Mouse (Mus musculus) neural tube, embryonic 14.5 days (tissue): ENCODE measurements around the gene Tbc1d22a. TPM values are rescaled to one million over a fixed set of nuclear protein-coding genes. Genes with fewer than 3 reads are reported as not detected.

Experiments used
- ATAC-seq: fragments of 200-750 bp; cut with Nextera tagmentation; 2 replicates; pipeline ENCODE4 v1.8.0; 2017; ENCODE audit warnings: low read depth, mild to moderate bottlenecking, moderate TSS enrichment, moderate library complexity
- H3K27ac ChIP-seq: fragments of 300-500 bp; sonication (generic); 2 replicates; pipeline ENCODE4 v1.5.1; 2014; ENCODE audit warnings: low read depth, mild to moderate bottlenecking, control low read depth, low read length, moderate library complexity, mixed read lengths
- H3K27me3 ChIP-seq: fragments of 300-500 bp; sonication (generic); 2 replicates; pipeline ENCODE4 v1.6.1; 2014; ENCODE audit warnings: low read length; ENCODE audit not compliant: control insufficient read depth, insufficient read depth
- H3K36me3 ChIP-seq: fragments of 300-500 bp; sonication (generic); 2 replicates; pipeline ENCODE4 v1.6.1; 2014; ENCODE audit warnings: low read length, mixed read lengths; ENCODE audit not compliant: control insufficient read depth, insufficient read depth
- H3K4me1 ChIP-seq: fragments of 300-500 bp; sonication (generic); 2 replicates; pipeline ENCODE4 v1.6.1; 2014; ENCODE audit warnings: low read length; ENCODE audit not compliant: control insufficient read depth, insufficient read depth
- H3K4me2 ChIP-seq: fragments of 300-500 bp; sonication (generic); 2 replicates; pipeline ENCODE4 v1.6.1; 2014; ENCODE audit warnings: mild to moderate bottlenecking, low read depth, low read length, control low read depth
- H3K4me3 ChIP-seq: fragments of 300-500 bp; sonication (generic); 2 replicates; pipeline ENCODE4 v1.5.1; 2014; ENCODE audit warnings: low read depth, low read length, control low read depth, mixed read lengths
- H3K9ac ChIP-seq: fragments of 300-500 bp; sonication (generic); replicated peaks from 2 replicates; pipeline ENCODE4 v1.6.1; 2014; ENCODE audit warnings: low read depth, mild to moderate bottlenecking, control low read depth, low read length, mixed read lengths
- H3K9me3 ChIP-seq: fragments of 300-500 bp; sonication (generic); 2 replicates; pipeline ENCODE4 v1.6.1; 2016; ENCODE audit warnings: low read length; ENCODE audit not compliant: control insufficient read depth
- WGBS: fragments of 180-500 bp; shearing (Covaris S2); extraction: QIAGEN DNeasy Blood & Tissue Kit; methylation state at CpG from one replicate; pipeline ENCODE4 v1.1.7; 2014; 5-methylcytosine and 5-hydroxymethylcytosine counted together
- polyA plus RNA-seq: library from polyadenylated mRNA; unstranded; fragments of >200 nt; fragmentation: Nextera tagmentation; extraction: Ambion mirVana; gene quantifications from 2 replicates; pipeline ENCODE4 v1.2.1, GENCODE M21; 2014

The Tbc1d22a gene
- polyA plus RNA-seq, 1 experiment from 2014 or later: 8.9 TPM

GRCm38 (mm10) chr15:86169817-86170110 is 44.5 kb upstream of the Tbc1d22a start:
- H3K9me3 ChIP-seq: no peaks in the 10 kb centered on the region
- H3K4me1 ChIP-seq: 0 out of 2 replicates have a peak, but pooled peaks cover 4% of the 10 kb centered on the region
- no peak for ATAC-seq
- no peak overlapping the region for H3K4me3 ChIP-seq
- H3K27me3 ChIP-seq: no peaks in the 10 kb centered on the region
- WGBS: 70% methylated on average over 4 of the region's 4 CpGs
- no peak overlapping the region for H3K27ac ChIP-seq
- no peak overlapping the region for H3K9ac ChIP-seq
- H3K4me2 ChIP-seq: no peak overlapping the region
- H3K36me3 ChIP-seq: no peaks in the 10 kb centered on the region

GRCm38 (mm10) chr15:86171316-86171715 is 42.9 kb upstream of the Tbc1d22a start:
- Histone ChIP-seq H3K9me3 (no peaks in the 10 kb centered on the region), H3K36me3 (no peaks in the 10 kb centered on the region), H3K27me3 (no peaks in the 10 kb centered on the region), H3K4me1 (0 out of 2 replicates have a peak, but pooled peaks cover 4% of the 10 kb centered on the region), H3K4me2 (no peak overlapping the region), H3K9ac (no peak overlapping the region), H3K27ac (no peak overlapping the region), H3K4me3 (no peak overlapping the region)
- WGBS: 87% methylated on average over 12 of the region's 12 CpGs
- no peak for ATAC-seq

GRCm38 (mm10) chr15:86172124-86172523 is 42.1 kb upstream of the Tbc1d22a start:
- H3K9ac ChIP-seq: no peak overlapping the region
- no peaks in the 10 kb centered on the region for H3K27me3 ChIP-seq
- ATAC-seq: no peak
- H3K9me3 ChIP-seq: no peaks in the 10 kb centered on the region
- 78% methylated on average over 3 of the region's 3 CpGs for WGBS
- no peak overlapping the region for H3K4me2 ChIP-seq
- H3K27ac ChIP-seq: no peak overlapping the region
- no peak overlapping the region for H3K4me3 ChIP-seq
- 0 out of 2 replicates have a peak, but pooled peaks cover 4% of the 10 kb centered on the region for H3K4me1 ChIP-seq
- H3K36me3 ChIP-seq: no peaks in the 10 kb centered on the region

GRCm38 (mm10) chr15:86172526-86172925 is 41.7 kb upstream of the Tbc1d22a start:
- Histone ChIP-seq H3K9me3 (no peaks in the 10 kb centered on the region), H3K4me1 (0 out of 2 replicates have a peak, but pooled peaks cover 4% of the 10 kb centered on the region), H3K9ac (no peak overlapping the region), H3K4me3 (no peak overlapping the region), H3K27ac (no peak overlapping the region), H3K36me3 (no peaks in the 10 kb centered on the region), H3K4me2 (no peak overlapping the region), H3K27me3 (no peaks in the 10 kb centered on the region)
- 77% methylated on average over 6 of the region's 6 CpGs for WGBS
- ATAC-seq: no peak

GRCm38 (mm10) chr15:86173136-86173985 is 40.9 kb upstream of the Tbc1d22a start:
- WGBS: 49% methylated on average over 16 of the region's 16 CpGs
- no peak for ATAC-seq
- no peak overlapping the region for H3K27ac ChIP-seq
- no peaks in the 10 kb centered on the region for H3K36me3 ChIP-seq
- H3K9me3 ChIP-seq: no peaks in the 10 kb centered on the region
- no peak overlapping the region for H3K4me3 ChIP-seq
- no peaks in the 10 kb centered on the region for H3K27me3 ChIP-seq
- no peak overlapping the region for H3K4me2 ChIP-seq
- H3K9ac ChIP-seq: no peak overlapping the region
- H3K4me1 ChIP-seq: 0 out of 2 replicates have a peak, but pooled peaks cover 4% of the 10 kb centered on the region

- H3K9me3 ChIP-seq: no peaks in the 10 kb centered on the region
- H3K27me3 ChIP-seq: no peaks in the 10 kb centered on the region
- ATAC-seq: no peak
- H3K27ac ChIP-seq: no peak overlapping the region
- 61% methylated on average over 3 of the region's 3 CpGs for whole genome bisulfite sequencing
- no peaks in the 10 kb centered on the region for H3K4me1 ChIP-seq
- no peak overlapping the region for H3K9ac ChIP-seq
- H3K4me3 ChIP-seq: no peak overlapping the region
- no peaks in the 10 kb centered on the region for H3K36me3 ChIP-seq
- H3K4me2 ChIP-seq: no peak overlapping the region
Observed at GRCm38 (mm10) chr15:86175253-86176050, 38.8 kb upstream of the Tbc1d22a start.

GRCm38 (mm10) chr15:86176166-86176565 is 38.1 kb upstream of the Tbc1d22a start:
- WGBS: 78% methylated on average over 10 of the region's 10 CpGs
- Histone ChIP-seq H3K27me3 (no peaks in the 10 kb centered on the region), H3K9me3 (no peaks in the 10 kb centered on the region), H3K9ac (no peak overlapping the region), H3K4me2 (no peak overlapping the region), H3K27ac (no peak overlapping the region), H3K4me1 (no peaks in the 10 kb centered on the region), H3K36me3 (no peaks in the 10 kb centered on the region), H3K4me3 (no peak overlapping the region)
- ATAC-seq: no peak

GRCm38 (mm10) chr15:86176771-86177702 is 37.2 kb upstream of the Tbc1d22a start:
- no peak overlapping the region for H3K27ac ChIP-seq
- H3K27me3 ChIP-seq: no peaks in the 10 kb centered on the region
- no peak overlapping the region for H3K4me3 ChIP-seq
- WGBS: 86% methylated on average over 21 of the region's 22 CpGs
- peaks cover 4% of the 10 kb centered on the region; the same call in 1 of the 2 replicates for H3K4me1 ChIP-seq
- no peaks in the 10 kb centered on the region for H3K9me3 ChIP-seq
- no peak overlapping the region for H3K9ac ChIP-seq
- no peak overlapping the region for H3K4me2 ChIP-seq
- H3K36me3 ChIP-seq: no peaks in the 10 kb centered on the region
- no peak for ATAC-seq
